Mouse (Mus musculus) heart, adult 8-10 months (tissue): ENCODE measurements around the gene Tmsb15b1. TPM values are rescaled to one million over a fixed set of nuclear protein-coding genes. Genes with fewer than 3 reads are reported as not detected.

Experiments used
- total RNA-seq, 4 experiments: library from RNA; stranded (reverse); gene quantifications; 2 replicates each; pipeline ENCODE4 v1.2.4; 2022

The Tmsb15b1 gene
- total RNA-seq, 4 experiments from 2014 or later: not detected

Other genes starting within 250 kb of the Tmsb15b1 start
- gene Morf4l2, start 233.2 kb downstream of the Tmsb15b1 start, total RNA-seq: 10 to 100 TPM; 71.4 to 91.7 (median 83.0) TPM
- gene Glra4, start 196.7 kb downstream of the Tmsb15b1 start, total RNA-seq: not detected
- 1 to 10 TPM; 3.4 to 5.1 (median 4.3) TPM for gene Plp1, start 154.2 kb downstream of the Tmsb15b1 start, total RNA-seq
- under 1 TPM; 0.06 to 0.41 (median 0.20) TPM for gene Rab9b, start 108.1 kb downstream of the Tmsb15b1 start, total RNA-seq
- not detected for gene H2bfm, start 49.5 kb downstream of the Tmsb15b1 start, total RNA-seq
- gene Tmsb15b2, start 1.4 kb downstream of the Tmsb15b1 start, total RNA-seq: 1 to 10 TPM in 2 of 4 experiments, under 1 TPM in 1, not detected in 1; 0.90 to 1.6 (median 1.4) TPM
- not detected for gene Tmsb15l, start within 50 bp of the Tmsb15b1 start, total RNA-seq
- under 1 TPM in 3 of 4 experiments, not detected in 1; 0.12 to 0.29 (median 0.13) TPM for gene Zcchc18, start 16.3 kb upstream of the Tmsb15b1 start, total RNA-seq
- gene Slc25a53, start 61.4 kb upstream of the Tmsb15b1 start, total RNA-seq: 1 to 10 TPM; 1.8 to 4.0 (median 2.7) TPM
- gene Fam199x, start 72.7 kb upstream of the Tmsb15b1 start, total RNA-seq: 1 to 10 TPM; 3.5 to 5.5 (median 4.2) TPM
- not detected for gene Esx1, start 145.2 kb upstream of the Tmsb15b1 start, total RNA-seq